Mouse (Mus musculus) ES-E14 (cell line): Measurements from ENCODE around the gene Sod1.

Experiments used
- HCFC1 ChIP-seq: IDR thresholded peaks from 2 replicates; pipeline ENCODE4 v1.6.1; 2012; ENCODE audit warnings: low read length, inconsistent platforms, borderline replicate concordance; ENCODE audit not compliant: insufficient read depth
- MAFK ChIP-seq: IDR thresholded peaks from 2 replicates; pipeline ENCODE4 v1.6.1; 2014; ENCODE audit warnings: mild to moderate bottlenecking, low read depth, low read length, inconsistent platforms; ENCODE audit not compliant: insufficient read depth
- ZC3H11A ChIP-seq: IDR thresholded peaks from 2 replicates; pipeline ENCODE4 v1.6.1; 2012; ENCODE audit warnings: low read depth, mild to moderate bottlenecking, inconsistent platforms, low read length, borderline replicate concordance
- ZNF384 ChIP-seq: IDR thresholded peaks from 2 replicates; pipeline ENCODE4 v1.6.1; 2012; ENCODE audit warnings: low read depth, low read length, inconsistent platforms

GRCm38 (mm10) chr16:90214731-90215565, 5.6 kb upstream of the Sod1 start:
- TF ChIP-seq HCFC1: no peak
- no peak for TF ChIP-seq ZNF384
- TF ChIP-seq ZC3H11A: no peak
- no peak for TF ChIP-seq MAFK
